Mouse (Mus musculus) liver, adult 2 months (tissue): ENCODE data around the gene Map2.

Experiments used
- CTCF ChIP-seq: fragments of 200-500 bp; IDR thresholded peaks from 2 replicates; pipeline ENCODE4 v1.5.1; 2011; ENCODE audit warnings: low read depth, low read length, control low read depth
- POLR2A ChIP-seq: fragments of 200-500 bp; IDR thresholded peaks from 2 replicates; pipeline ENCODE4 v1.6.1; 2011; ENCODE audit warnings: low read length, control low read depth; ENCODE audit not compliant: insufficient read depth; ENCODE audit errors: extremely low read depth

DNA sequence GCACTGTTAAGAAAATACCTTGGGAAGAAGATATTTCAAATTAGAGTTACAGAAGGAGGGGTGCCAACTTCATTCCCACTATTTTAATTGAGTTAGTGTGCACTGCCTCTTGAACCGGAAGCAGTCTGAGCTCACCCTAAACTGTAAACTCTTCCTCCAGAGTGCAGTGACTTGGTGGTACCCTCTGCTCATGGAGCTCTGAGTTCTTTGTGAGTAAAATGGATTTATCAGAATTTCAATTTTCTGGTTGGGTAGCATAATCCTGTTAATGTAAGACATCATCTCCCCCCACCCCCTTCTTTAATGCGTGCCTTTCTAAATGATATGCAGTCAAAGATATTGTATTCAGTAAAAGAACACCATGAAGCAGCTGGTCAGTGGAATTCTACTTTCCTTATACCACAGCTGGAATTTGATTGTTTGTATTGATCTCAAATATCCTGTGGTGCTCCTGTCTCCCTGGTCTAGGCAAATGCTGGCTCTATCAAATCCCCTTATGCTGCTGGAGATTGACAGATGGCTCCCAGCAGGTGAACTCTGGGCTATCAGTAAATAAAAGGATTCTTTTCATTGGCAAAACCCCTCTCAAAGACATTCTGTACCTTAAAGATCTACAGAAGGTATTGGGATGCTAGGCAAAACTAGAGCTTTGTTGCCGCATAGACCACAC lies 174.2 kb downstream of the Map2 start:
- TF ChIP-seq POLR2A, result no peak
- TF ChIP-seq CTCF, result no peak
